Mouse (Mus musculus) urinary bladder, postnatal 14 days (tissue): ENCODE measurements around the gene Dgkg.

ENCODE experiments used
- DNase-seq: peaks from one replicate; pipeline ENCODE4 v3.0.0; 2021; ENCODE audit warnings: low spot score

Dgkg gene

DNA sequence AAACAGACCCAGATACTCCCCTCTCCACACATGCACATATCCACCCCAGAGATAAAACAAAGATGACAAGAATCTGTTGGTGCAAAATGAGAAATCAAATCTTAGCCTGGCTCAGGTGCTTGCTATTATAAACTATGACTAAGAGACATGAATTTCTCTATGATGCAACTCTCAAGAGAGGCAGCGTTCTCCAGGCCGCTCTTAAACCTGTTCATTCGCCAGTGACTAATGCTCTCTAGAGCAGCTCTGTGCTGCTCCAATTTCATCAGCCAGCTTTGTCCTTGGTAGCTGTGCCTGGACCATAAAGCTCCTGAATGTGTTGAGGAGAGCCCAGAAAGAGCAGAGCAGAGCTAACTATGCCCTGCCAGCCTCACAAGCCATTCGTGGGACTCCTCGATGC lies 222.5 kb downstream of the Dgkg start:
- no peak for DNase-seq

DNA sequence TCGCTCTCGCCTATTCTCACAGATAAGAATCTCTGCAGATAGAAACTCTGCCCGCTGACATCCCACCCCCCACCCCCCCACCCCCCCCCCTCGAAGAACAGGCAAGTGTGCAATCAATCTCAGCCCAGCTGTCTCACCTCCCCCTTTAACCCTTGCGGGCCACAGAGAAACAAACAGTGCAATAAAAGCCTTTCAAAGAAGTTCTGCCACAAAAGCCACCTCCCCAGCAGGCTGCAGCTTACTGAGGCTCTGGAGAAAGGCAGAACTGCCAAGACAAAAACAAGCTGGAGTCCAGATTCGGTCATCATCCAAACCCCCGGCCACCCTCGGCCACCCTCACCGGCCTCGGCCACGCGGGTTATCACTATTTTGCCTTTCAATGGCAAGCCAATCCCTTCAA lies 223.1 kb downstream of the Dgkg start:
- DNase-seq = no peak

DNA sequence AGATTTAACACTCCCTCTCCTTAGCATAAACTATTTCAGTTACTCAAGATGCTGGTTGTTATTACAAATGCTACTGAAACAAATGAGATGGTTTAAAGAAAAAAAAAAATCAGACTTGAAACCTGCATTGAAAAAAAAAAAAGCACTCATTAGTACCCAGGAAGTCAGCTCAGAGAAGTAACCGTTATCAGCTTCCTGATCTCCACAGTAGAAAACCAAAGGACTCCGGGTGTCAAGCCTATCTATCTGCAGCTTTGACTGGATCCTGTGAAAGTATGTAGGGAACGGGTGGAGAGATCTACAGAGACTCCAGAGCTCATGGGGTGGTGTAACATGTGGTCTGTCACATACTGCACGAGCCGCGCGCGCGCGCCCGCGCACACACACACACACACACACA lies 225.2 kb downstream of the Dgkg start:
- no peak for DNase-seq

DNA sequence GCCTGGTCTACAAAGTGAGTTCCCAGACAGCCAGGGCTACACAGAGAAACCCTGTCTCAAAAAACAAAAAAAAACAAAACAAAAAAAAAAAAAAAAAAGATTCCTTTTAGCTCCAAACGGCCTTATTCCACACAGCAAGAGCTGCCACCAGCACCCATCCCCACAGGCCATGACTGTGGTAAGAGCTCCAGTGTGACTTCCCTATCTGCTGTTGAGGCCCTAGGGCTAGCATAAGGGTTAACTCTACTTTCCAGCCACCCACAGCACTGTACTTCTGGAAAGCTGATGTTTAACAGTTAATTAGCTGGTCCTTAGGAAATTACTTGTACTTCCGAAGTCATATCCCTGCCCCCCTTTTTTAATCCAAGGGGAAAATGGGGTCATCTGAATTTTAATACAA lies 225.7 kb downstream of the Dgkg start:
- DNase-seq = no peak

GRCm38 (mm10) chr16:22430211-22430951 lies 226.6 kb downstream of the Dgkg start:
- no peak for DNase-seq

GRCm38 (mm10) chr16:22429377-22429776 lies 227.6 kb downstream of the Dgkg start:
- DNase-seq = no peak

DNA sequence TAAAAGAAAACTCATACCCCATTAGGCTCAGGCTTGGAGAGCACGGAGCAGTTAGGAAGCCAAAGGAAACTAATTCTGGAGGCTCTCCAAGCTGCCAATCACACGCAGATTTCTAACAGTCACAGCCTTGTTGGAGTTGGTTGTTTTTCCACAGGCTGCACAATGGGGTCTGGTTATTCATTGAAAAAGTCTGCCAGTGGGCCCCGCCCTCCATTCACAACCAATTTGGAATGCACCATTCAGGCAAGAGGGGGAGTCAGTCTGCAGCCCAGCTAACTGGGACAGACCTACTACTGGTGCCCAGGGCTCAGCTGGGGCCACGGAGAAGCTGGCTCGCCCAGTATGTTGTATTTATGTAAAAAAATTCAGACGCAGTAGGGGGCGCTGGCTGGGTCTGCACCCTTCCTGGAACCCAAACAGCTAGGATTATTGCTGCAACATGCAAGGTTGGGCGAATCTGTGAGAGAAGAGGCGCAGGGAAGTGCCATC lies 228.1 kb downstream of the Dgkg start:
- DNase-seq = peak; percentile 73

DNA sequence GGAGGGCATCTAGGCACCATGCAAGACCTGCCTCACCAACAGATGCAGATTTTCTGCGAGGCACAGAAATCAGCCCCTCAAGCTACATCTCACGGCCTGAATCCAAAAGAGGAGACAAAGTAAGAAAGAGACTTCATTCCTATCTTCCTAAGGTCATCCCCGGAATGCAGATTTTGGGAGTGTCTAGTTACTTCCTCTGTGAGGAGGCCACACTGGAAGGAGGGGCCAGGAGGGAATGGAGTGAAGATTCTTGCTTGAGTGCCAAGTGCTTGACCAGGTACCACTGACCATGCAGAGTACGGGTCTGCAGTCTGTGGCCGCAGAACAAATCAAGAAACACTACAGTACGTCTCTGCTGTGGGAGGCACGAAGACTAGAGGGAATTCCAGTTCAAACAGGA lies 230.2 kb downstream of the Dgkg start:
- DNase-seq = no peak

- DNase-seq = no peak
Measured at GRCm38 (mm10) chr16:22422256-22422655, 234.8 kb downstream of the Dgkg start.
